Mouse (Mus musculus) WW6 (cell line): ENCODE results near the gene Kcnh5.

Source experiments
- DNase-seq: peaks from one replicate; pipeline ENCODE4 v3.0.0-alpha.2; 2013; ENCODE audit warnings: low read depth, low spot score

The Kcnh5 gene

DNA sequence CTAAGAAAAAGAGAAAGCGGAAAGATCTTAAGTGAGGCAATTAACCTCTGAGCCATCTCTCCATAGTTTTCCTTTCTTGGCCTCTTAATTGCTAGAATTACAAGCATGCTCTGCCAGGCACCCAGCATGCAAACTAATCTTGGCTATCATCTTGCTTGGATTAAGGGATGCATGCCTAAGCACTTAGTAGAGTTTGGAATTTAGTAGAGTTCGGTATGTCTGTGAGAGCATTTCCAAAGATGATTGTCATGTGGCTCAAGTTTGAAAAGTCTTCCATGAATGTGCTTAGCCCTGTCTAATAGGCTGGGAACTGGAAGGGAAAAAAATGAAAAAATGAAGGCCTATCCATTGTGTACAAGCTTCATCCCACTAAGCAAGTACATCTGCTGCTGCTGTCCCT is 224.5 kb downstream of the Kcnh5 start:
- DNase-seq = no peak

DNA sequence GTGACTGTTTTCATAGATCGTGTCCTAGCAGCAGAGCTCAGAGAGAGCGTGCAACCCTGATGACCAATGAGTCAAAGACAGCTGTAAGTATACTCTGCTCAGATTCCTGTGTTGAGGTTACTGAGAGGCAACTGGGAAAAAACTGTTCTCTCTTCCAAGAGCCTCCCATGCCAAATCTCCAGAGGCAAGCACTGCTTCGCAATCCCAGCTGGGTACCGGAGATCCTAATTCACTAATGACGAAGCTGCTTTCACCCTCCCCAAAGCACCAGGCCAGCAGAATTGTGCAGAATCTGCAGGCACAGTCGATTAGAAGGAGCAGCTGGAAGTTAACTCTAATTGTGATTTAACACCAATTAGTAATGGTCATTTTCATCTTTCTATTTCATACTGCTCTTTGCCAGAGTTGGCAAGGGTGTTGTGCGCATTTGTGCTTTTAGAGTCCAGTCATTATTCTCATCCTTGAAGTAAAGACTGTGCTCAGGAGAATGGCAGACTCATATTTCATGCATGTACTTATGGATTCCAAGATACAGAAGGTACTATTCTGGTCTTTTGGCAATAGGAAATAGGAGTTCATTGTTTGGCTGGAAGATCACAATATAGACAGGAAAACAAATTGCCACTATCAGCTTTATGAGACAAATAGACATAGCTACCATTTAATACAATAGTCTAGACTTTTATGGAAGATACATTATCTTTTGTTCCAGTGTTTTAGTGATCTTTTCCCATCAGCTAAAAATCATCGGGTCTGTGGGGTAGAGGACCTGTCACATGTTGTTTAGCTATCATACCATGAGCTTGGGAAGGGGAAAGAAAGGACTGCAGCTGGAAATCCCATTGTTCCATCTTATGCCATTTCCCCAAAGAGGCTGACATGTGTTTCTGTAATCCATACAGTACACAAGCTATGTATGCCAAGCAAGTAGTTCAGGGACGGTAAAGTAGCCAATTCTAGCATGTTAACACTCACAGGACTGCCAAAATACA is 225.7 kb downstream of the Kcnh5 start:
- DNase-seq = no peak

DNA sequence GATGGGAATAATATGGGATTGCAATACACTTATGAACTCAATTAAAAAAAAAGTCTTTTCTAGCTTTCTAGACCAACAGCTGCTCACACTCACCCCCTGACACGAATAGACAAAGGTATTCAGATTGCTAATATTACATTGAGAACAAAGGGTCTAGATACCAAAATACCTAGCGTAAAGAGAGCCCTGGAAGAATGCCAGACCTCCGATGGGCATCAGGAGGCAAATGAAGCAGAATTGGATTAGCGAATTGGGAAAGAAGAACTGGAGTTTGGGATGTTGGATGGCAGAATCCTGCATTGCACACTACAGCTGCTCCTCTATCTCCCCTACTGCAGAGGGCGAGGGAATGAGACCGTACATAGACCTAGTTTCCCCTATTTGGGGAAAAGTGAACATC is 275.8 kb downstream of the Kcnh5 start:
- DNase-seq = no peak

DNA sequence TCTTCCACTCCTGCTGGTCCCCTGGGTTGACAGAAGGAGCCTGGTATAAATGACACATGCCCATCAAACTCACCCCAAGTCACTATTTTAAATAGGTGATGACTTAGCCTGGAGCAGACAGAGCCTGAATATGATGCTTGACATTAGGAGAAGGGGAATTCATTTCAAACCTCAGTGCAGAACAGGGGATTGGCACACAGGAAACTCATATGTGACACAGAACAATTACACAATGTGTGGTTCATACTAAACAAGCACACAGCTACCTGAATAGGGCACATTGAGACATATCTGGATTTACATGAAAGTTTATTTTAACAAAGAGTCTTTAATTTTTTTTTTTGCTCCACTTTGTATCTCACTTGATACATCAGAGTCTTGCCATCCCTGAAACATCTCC is 276.4 kb downstream of the Kcnh5 start:
- DNase-seq = no peak

DNA sequence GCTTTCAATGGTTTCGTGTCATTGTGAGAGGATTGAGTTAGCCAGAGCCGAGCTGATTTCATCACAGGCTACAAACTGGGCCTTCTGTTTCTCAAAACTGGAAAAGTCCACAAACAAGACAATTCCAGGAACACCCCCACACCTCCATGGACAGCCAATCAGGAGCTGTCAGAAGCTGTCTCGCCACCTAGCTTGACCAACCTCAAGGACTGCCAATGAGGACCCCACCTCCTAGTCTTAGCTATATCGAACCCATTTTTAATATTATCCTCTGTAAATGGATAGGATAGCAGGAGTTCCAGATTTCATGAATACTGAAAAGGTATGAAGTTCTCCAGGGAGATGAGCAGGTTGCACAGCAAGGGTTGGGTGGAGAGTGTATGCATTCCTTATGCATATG is 278.1 kb downstream of the Kcnh5 start:
- no peak for DNase-seq

DNA sequence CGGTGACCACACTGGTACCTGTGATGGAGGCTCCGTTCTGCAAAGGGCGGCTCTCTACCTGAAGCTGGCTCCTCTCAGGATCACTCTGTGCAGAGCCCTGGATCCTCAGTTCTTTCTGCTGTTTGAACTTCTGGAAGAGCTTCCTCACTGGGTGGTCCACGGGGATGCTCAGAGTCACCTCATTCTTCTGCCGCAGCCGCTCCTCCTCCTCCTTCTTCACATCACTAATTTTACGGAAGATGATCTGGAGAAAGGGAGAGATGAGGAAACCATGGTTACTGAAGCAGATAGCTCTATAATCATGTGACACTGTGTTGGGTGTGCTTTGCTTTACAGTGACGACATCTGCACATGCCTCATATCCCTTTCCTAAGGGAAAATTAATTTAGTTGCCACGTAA is 278.9 kb downstream of the Kcnh5 start:
- no peak for DNase-seq

DNA sequence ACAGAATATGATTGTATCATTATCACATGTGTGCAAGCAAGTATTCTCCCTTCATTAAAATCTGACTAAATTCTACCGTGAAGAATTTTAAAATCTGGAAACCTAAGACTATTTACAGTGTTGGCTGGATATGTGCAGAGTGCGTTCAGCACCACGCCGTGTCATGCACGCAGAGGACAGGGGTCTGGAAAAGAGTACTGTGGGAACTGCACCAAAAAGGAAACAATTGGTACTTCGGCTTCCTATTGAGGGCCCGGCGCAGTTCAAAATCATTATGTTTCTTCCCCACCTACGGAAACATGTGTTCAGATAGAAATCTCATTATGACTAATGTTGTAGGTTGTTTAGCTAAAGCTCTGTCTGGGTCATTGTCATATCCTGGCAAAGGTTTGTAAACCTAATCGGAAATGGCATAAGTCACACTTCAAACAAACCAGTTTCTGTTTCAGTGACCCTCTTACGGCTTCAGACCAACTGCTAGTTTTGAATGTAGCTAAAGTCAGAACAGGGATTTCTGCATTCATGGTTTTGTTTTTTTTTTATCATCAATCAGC is 282.2 kb downstream of the Kcnh5 start:
- no peak for DNase-seq

DNA sequence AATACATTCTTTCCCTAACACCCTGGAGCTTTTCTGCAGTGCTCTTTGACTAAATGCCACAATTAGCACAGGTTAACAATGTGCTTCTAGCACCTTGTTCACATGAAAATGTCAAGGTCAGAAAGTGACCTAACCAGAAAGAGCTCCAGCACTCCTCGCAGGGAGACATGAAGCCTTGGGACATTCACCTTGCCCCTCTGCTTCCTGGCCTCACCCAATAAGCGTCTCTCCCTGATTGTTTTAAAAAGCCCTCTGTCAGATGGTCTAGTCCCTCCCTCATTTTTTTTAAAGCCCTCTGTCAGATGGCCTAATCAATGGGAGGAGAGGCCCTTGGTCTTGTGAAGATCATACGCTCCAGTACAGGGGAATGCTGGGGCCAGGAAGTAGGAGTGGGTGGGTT is 287.7 kb downstream of the Kcnh5 start:
- no peak for DNase-seq

DNA sequence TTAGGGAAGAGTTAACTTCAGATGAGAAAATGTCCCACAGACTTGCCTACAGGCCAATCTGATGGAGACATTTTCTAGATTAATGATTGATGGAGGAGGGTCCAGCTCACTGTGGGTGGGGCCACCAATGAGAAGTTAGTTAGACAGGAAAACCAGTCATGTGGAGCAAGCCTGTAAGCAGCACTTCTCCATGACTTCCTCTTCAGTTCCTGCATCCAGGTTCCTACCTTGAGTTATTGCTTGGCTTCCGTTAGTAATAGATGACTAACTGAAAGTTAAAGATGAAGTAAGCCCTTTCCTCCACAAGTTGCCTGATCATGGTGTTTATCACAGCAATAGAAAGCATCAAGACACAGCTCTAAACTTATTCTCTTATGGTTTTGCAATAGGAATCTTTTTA is 290.1 kb downstream of the Kcnh5 start:
- no peak for DNase-seq

DNA sequence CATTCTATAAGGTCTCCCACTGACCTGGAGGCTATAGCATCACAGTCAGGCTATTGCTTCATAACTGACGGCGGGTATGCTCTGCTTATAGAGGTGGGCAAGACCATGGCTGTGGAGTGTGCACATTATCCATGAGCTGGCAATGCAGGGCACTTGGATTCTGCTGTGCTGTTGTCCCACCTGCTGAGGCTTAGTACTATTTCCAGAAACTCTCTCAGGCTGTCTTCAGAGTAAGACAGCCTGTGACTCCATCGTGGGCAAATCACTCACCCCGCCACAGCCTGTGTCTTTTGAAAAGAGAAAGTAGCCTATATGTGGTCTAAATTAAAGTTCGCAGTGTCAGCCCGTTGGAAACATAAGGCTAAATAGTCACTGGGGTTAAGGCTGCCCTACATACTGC is 295.8 kb downstream of the Kcnh5 start:
- no peak for DNase-seq

DNA sequence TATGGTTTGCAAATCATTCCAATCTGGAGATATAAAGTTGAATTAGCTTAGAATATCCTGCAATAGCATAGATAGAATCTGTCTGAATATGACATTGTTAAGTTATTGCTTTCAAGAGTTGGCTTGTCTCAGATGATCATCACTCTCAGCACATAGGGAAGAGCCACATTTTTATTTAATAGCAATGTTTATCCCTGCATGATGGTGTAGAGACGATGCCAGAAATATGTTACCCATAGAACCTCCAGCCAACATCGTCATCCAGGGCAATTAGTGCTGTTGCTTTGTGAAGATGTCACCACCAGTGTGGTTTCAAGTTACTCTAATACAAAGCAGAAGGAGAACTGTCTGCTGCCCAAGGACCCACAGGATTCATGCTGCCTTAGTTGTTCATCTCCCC is 321.5 kb downstream of the Kcnh5 start:
- no peak for DNase-seq

DNA sequence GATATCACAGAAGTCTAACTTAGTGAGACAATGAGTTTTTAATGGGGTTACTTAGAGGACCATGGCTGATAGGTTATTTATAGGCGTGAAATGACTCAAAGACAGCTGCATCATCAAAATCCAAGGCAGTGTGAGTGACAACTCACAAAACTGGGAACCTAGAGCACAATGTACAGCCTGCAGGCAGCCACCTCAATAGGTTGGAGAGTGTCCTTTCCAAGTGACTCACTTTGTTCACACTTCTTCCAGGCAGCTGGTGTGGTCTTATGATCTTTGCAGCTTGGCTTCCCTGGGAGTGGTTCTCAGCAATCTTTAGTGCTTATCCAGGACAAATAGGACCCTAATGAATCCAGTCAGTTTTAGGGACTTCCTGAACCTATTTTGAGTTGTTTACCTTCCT is 322.9 kb downstream of the Kcnh5 start:
- DNase-seq = no peak

DNA sequence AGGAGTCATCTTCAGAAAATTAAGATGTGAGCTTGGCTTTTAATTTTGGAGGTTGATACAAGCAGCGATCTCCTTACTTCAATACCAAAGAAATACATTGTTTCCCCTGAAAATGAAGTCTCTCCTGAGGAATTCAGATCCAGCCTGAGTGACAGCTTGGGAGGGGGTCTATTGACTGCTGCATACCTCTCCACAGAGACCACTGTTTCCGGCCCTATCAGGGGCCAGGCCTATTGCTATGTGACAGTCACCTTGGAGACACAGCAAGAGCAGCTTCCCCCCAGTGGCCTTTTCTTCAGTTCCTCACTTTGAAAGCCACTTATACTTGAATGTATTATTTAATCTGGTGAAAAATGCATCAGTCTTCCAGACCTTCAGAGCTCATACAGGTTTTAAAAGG is 326.8 kb downstream of the Kcnh5 start:
- no peak for DNase-seq

DNA sequence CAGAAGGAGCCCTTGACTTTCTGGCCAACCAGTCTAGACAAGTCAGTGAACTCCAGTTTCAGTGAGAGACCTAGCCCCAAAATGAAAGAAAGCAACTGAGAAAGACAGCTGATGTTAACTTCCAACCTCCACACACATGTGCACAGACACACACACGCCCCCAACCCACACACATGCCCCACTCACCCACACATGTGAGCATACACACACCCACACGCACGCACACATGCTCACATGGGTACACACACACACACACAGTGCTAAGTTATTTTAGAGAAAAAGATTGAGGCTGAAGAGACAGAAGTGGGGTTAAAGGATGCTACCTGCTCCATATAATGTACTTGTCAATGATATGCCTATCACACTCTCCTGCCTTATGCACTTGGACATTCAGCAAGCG is 327.2 kb downstream of the Kcnh5 start:
- no peak for DNase-seq

DNA sequence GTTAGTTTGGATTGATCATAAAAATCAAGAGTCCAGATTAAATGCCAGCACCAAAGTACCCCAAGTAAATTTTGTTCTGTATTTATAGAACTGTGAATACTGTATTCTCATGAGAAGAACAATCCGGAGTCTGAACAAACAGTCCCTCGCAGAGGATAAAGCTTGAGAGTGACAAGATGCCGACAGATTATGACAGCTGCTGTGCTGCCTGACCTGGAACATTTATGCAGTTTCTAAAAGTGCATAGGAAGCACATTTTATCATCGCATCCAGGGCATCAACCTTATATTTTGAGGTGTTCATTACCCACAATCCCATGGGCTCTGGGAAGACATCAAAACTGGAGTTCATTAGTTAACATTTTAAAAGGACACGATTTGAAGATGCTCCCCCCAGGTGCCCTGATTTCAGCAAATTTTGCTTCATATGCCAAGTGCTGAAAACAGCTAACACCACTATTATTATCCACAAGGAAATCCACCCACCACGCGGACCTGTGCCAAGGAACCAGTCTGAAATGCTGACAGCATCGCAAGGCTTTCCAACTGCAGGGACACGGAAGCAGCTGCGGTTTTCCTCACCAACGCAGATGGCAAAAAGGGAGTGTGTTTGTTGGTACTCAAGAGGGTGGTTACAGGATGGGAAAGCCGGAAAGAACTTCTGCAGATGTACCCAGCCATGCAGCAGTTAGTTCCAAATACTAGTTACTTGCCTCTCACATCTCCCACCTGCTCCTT is 328.4 kb downstream of the Kcnh5 start:
- no peak for DNase-seq
